Mouse (Mus musculus): Measurements from ENCODE around the gene Zfp119b.

The Zfp119b gene

DNA sequence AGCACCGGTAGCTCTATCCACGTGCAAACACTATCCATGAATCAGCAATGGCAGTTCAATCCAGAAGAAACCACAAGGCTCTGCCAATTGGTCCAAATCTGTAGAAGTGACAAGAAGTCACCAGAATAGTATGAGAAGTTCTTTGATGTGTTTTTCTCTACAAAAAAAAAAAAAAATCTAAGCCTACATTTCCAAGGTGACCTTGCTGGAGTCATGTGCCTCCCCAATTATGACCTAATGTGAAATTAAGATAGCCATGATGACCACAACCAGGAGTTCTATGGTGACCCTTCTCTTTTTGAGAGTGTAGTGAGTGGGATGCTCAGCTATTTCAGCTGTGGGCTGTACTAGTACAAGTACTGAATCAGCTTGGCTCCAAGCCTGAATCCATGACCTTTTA, at the start of gene Zfp119b:
Zfp119b (minus strand) TSS at position 101 of the 400 bp plus-strand sequence.
- ChIA-PET POLR2A (interaction anchor here in 3 of 4 experiments (0.6 to 2.4 kb wide), 7 partner anchors 9 to 275 kb away, joined by 3 to 11 read pairs (median 4); partner anchors contain the start of genes Yju2 (in 3 of the 3), Chaf1a (in 1 of the 3) and Sh3gl1 (in 1 of the 3)), CTCF (interaction anchor here in 2 of 4 experiments (0.7 to 1.4 kb wide), 3 partner anchors 10 to 247 kb away, joined by 3 to 6 read pairs (median 3); partner anchors contain the start of gene Yju2 (in 1 of the 2))

DNA sequence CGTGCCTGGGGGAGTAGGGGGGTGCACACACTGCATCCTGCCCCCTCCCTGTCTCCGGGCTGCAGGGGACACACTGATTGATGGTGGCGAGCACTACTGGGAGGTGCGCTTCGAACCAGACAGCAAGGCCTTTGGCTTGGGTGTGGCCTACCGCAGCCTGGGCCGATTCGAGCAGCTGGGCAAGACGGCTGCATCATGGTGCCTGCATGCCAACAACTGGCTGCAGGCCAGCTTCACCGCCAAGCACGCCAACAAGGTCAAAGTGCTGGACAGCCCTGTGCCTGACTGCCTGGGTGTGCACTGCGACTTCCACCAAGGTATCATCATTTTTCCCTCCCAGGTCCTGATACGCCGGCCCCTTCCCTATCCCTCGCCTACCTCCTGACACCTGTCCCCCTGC, 46.7 kb upstream of the Zfp119b start:
- CTCF ChIA-PET = interaction anchor here (0.5 to 2.1 kb wide), 9 partner anchors 15 to 337 kb away, joined by 3 to 11 read pairs (median 4); no protein-coding TSS in a partner anchor

DNA sequence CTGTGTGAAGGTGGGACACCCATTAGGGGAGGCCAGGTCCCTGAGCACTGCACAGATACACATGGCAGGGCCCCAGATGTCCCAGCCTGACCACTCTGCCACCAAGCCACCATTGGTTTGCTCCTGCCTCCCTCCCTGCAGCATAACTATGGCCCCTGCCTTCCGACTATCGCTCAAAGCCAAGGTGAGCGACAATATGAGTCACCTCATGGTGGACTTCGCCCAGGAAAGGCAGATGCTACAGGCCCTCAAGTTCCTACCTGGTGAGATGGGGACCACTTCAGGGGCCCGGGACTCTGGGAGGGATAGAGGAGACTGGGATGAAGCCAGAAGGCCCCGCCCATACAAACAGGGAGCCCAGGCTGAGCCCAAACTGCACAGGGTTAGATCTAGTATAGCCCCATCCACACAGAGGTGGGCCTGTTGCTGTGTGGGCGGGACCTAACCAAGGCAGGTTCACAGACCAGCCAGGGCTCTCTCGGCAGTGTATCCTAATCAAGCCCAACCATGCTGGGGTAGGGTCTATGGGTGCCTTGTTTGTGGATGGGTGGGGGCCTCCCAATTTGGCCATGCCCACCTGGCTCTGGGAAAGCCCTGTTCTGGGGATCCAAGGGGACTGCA, 41.1 kb upstream of the Zfp119b start:
- ChIA-PET CTCF (interaction anchor here in 1 of 4 experiments (0.7 kb wide), 1 partner anchor 141 kb away, joined by 3 read pairs; no protein-coding TSS in a partner anchor), POLR2A (interaction anchor here in 2 of 4 experiments (0.7 to 1.0 kb wide), 3 partner anchors 19 to 31 kb away, joined by 3 read pairs; no protein-coding TSS in a partner anchor)

More for the DNA sequence above, 46.7 kb upstream of the Zfp119b start:
- POLR2A ChIA-PET = interaction anchor here in 2 of 4 experiments (0.9 to 2.3 kb wide), 10 partner anchors 13 to 83 kb away, joined by 3 to 16 read pairs (median 3); partner anchors contain the start of genes Hdgfl2 (in 1 of the 2), Sh3gl1 (in 1 of the 2) and Yju2 (in 1 of the 2)

DNA sequence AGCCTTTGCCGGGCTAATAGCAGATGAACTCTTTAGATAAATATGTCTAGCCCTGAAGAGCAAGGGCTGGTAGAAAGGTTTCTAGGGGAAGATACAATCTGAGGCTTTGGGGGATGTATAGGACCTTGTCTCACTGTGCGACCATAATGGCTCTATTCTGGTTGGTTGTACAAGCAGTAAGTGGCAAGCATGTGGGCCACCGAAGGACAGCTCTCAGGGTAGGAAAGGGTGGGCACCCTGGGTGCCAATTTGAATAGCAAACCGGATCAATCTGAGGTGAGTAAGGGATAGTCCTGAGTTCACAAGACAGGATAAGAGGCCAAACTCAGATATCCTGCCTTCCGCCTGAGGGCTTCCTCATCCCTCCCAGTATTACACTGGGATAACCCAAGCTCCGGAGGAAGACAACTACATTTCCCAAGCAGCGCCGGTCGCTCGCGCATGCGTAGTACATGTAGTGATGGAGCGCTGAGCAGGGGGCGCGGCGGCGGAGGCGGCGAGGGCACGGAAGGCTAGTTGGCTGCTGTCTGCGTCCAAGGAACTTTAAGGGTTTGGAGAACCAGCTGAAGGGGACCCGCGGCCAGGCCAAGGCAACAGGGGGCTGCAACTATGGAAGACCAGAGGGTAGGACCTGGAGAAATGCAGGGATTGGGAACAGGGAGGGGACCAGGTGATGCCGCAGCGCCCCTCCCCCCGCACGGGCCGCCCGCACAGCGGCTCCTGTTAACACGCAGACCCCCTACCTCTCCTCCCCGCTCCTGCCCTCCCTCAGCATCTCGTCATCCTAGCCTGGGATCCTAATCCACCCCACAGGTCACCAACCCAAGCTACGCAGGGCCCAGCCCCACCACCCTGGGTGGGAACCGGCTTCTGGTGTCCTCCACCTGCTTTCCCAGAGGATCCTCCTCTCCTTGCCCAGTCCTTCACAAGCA, 37.0 kb upstream of the Zfp119b start, which contains the start of gene Fsd1:
Fsd1 (plus strand) TSS at position 480 of the 932 bp plus-strand sequence.
- POLR2A ChIA-PET = interaction anchor here in 3 of 4 experiments (0.6 to 3.4 kb wide), 16 partner anchors 10 to 106 kb away, joined by 3 to 17 read pairs (median 4); partner anchors contain the start of genes Ebi3 (in 1 of the 3), Sh3gl1 (in 1 of the 3) and Yju2 (in 1 of the 3)
- CTCF ChIA-PET = interaction anchor here in 3 of 4 experiments (0.5 to 2.5 kb wide), 7 partner anchors 10 to 139 kb away, joined by 3 to 13 read pairs (median 5); partner anchors contain the start of gene Sh3gl1 (in 2 of the 3)

DNA sequence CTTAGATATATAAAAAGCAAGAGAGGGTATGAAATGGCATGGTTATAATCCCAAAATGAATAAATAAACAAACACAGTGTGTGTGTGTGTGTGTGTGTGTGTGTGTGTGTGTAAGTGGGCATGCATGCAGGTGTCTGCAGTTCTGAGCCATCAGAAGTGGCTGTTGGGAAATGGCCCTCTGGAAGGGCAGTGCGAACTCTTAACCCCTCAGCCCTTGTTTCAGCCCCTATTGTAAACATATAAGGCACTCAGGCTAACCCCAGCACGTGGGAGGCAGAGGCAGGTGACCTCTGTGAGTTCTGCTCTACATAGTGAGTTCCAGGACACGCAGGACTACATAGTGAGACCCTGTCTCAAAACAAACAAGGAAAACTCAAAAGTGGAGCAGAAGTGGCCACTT, 28.0 kb upstream of the Zfp119b start:
- CTCF ChIA-PET = interaction anchor here in 3 of 4 experiments (0.6 to 2.6 kb wide), 13 partner anchors 11 to 1074 kb away, joined by 3 to 35 read pairs (median 9); partner anchors contain the start of genes Sh3gl1 (in 2 of the 3), Ebi3 (in 1 of the 3) and Ubxn6 (in 1 of the 3)

DNA sequence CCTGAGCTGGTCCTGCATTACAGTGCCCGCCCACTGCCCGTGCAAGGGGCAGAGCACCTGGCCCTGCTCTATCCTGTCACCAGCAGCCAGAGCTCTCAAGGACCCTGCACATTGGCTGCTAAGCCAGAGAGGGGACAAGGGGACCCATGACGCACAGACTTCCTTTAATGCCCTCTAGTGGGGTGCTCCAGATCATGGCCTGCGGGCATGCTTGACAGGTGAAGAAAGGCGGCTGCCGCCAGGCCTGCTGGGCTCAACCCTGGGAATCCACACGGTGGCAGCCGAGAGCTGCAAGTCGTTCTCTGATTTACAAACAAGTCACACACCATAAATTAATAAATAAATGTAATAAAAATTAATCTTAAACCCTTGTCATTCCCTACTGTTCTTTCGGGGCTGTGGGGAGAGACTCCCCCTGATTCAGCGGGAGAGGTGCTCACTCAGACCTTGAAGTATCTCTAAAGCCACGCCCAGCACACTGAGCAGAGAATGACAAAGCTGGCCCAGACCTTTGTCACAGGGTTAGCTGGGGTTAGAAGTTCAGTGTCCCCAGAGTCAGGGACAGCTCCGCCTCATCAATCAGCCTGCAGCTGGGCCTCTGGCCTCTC, 27.1 kb upstream of the Zfp119b start:
- CTCF ChIA-PET = interaction anchor here (0.5 to 2.0 kb wide), 57 partner anchors 9 to 449 kb away, joined by 3 to 35 read pairs (median 4); partner anchors contain the start of genes Sh3gl1 (in 3 of the 4), Fsd1 (in 2 of the 4), Hdgfl2 (in 2 of the 4) and Chaf1a (in 1 of the 4)
- POLR2A ChIA-PET = interaction anchor here (0.6 to 1.9 kb wide), 34 partner anchors 9 to 315 kb away, joined by 3 to 18 read pairs (median 4); partner anchors contain the start of genes Chaf1a (in 2 of the 4), Ebi3 (in 2 of the 4), Fsd1 (in 2 of the 4) and Hdgfl2 (in 2 of the 4)

More for the DNA sequence above, 28.0 kb upstream of the Zfp119b start:
- POLR2A ChIA-PET = interaction anchor here in 3 of 4 experiments (0.8 to 1.7 kb wide), 10 partner anchors 9 to 314 kb away, joined by 3 to 9 read pairs (median 5); partner anchors contain the start of genes Fsd1 (in 1 of the 3), Hdgfl2 (in 1 of the 3) and Yju2 (in 1 of the 3)

DNA sequence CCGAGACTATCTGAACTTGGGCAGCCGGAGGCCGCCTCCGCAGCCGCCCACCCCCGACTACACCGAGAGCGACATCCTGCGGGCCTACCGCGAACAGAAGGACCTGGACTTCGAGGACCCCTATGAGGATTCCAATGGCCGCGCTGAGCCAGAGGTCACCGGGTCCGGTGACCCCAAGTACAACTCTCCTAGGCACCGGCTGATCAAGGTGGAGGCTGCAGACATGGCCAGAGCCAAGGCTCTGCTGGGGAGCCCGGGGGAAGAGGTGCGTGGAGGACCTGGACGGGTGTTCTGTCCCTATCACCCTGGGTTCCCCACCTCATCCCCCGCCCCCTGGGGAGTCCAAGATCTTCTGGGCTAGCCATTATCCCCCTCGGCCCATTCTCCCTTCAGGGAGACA, 22.2 kb upstream of the Zfp119b start:
- POLR2A ChIA-PET = interaction anchor here in 3 of 4 experiments (0.6 to 2.9 kb wide), 7 partner anchors 9 to 82 kb away, joined by 3 to 11 read pairs (median 4); partner anchors contain the start of genes Chaf1a (in 1 of the 3) and Yju2 (in 1 of the 3)
- CTCF ChIA-PET = interaction anchor here in 2 of 4 experiments (1.0 to 2.0 kb wide), 2 partner anchors 13 to 14 kb away, joined by 3 to 5 read pairs; partner anchors contain the start of gene Yju2 (in 1 of the 2)

DNA sequence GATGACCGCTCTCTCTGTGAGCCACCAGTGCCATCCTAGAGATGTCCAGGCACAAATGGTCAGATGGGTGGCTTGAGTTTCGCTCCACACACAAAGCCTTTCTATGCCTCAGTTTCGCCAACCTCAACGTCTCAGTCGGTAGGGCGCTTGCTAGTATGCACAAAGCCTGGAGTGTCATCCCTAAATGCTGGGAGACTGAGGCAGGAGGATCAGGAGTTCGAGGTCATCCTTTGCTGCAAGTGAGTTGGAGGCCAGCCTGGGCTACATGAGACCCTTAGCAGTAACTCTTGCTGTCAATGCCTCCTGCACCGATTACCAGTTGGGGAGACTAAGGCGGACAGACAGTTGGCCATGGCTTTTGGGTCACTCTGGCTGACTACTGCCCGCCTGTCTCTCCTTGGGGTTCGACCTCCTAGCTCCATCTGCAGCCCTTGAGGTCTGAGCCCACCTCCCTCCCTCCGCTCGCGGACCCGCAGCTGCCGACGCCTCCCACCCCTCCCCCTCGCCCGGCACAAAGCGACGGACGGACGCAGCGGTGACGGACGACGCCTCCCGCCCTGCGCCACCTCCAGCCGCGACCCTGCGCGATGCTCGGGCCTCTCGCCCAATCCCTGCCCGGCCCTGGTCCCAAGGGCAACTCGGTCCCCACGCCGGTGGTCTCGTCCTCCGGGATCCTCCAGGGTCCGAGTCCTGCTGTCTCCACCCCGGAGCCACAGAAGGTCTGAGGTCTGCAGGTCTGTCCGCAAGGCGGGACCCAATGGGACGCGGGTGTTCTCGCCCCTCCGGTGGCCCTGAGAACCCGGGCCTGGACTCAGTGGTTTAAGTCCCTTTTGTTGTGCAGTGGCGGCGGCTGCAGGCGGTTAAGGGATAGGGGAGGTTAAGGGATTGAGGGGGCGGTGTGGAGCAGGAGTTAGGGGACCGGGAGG, 20.9 kb upstream of the Zfp119b start, which contains the start of gene Shd:
Shd (plus strand) TSS at position 502 of the 926 bp plus-strand sequence.
- POLR2A ChIA-PET = interaction anchor here in 3 of 4 experiments (0.7 to 2.9 kb wide), 13 partner anchors 11 to 363 kb away, joined by 3 to 11 read pairs (median 4); partner anchors contain the start of genes Yju2 (in 3 of the 3) and Chaf1a (in 1 of the 3)
- CTCF ChIA-PET = interaction anchor here in 2 of 4 experiments (1.0 to 2.0 kb wide), 2 partner anchors 11 to 13 kb away, joined by 3 to 5 read pairs; partner anchors contain the start of gene Yju2 (in 1 of the 2)

DNA sequence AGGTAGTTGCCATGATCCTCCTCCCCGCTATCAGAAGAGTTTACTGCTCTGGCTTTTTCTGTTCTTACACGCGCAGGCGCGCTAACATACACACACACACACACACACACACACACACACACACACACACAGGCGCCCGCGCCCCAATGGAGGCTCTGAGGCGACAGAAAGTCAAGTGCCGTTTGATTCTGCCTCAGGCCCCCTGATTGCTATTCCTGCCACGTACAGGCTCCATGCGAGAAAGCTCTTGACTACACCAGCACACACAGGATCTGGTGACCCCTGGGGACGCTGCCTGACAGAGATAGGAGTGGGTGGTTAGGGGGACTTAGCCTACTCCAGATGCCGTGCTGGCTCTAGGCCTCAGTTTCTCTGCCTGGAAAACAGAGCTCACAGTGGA, 20.3 kb upstream of the Zfp119b start:
- ChIA-PET POLR2A (interaction anchor here in 3 of 4 experiments (0.7 to 2.9 kb wide), 11 partner anchors 10 to 364 kb away, joined by 3 to 11 read pairs (median 4); partner anchors contain the start of gene Yju2 (in 3 of the 3)), CTCF (interaction anchor here in 1 of 4 experiments (2.0 kb wide), 1 partner anchor 12 kb away, joined by 5 read pairs; no protein-coding TSS in a partner anchor)

DNA sequence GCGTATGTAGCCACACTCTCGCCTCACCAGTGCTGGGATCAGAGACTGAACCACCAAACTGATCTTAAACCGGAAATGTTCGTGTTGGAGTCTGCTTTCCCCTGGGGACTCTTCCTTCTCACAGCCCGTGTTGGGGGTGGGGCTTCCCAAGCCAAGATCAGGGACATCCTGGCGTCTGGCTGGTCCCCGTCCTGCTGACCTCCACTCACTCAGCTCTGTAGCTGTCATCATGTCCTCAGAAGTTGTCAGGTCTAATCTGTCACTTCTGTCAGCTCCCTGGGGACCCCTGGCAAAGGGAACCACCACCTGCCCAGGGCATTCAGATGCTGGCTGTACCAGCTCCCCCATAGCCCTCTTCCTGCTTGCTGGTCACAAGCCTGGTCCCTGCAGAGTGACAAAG, 18.9 kb upstream of the Zfp119b start:
- ChIA-PET POLR2A (interaction anchor here in 2 of 4 experiments (1.2 to 1.3 kb wide), 3 partner anchors 9 to 111 kb away, joined by 3 to 9 read pairs (median 3); partner anchors contain the start of gene Yju2 (in 1 of the 2)), CTCF (interaction anchor here in 1 of 4 experiments (1.1 to 1.3 kb wide), 2 partner anchors 9 to 382 kb away, joined by 3 read pairs; partner anchors contain the start of gene Yju2)

DNA sequence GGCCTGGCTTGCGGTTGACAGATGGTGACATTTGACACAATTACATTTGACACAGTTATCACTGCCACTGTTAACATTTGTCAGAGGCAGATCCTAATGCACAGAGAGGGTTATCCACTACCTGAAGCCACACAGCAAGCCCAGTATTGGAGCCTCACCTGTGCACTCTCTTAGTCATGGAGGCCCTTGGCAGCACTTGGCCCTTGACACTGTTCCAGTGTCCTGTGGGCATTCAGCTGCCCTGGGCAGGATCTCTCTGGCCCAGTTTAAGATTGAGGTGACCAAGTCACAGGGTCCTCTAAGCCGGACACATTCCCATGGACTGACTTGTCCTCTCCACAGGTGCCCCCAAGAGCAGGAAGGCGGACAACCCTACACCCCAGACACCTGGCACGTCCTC, 17.9 kb upstream of the Zfp119b start:
- ChIA-PET POLR2A (interaction anchor here in 2 of 4 experiments (0.7 to 1.6 kb wide), 13 partner anchors 8 to 323 kb away, joined by 3 to 6 read pairs (median 3); partner anchors contain the start of genes Ebi3 (in 1 of the 2), Hdgfl2 (in 1 of the 2), Sh3gl1 (in 1 of the 2) and Yju2 (in 1 of the 2)), CTCF (interaction anchor here in 3 of 4 experiments (0.6 to 1.6 kb wide), 3 partner anchors 9 to 76 kb away, joined by 3 to 5 read pairs (median 4); no protein-coding TSS in a partner anchor)

DNA sequence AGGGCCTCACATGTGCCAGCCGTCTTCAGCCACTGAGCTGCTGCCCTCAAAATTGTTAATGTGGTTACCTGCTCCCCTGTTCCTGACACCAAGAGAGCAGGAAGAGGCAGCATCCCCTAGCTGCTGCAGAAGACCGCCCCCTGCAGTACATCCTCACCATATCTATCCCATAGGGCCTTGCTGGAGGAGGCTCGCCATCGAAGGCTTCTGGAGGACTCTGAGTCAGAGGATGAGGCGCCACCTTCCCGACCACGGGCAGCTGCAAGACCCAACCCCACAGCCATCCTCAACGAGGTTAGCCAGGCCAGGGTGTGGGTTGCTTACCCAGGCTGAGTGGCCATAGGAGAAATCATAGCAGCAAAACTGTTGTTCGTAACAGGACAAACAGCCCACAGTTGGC, 15.7 kb upstream of the Zfp119b start:
- POLR2A ChIA-PET = interaction anchor here in 2 of 4 experiments (0.7 to 2.5 kb wide), 3 partner anchors 9 to 71 kb away, joined by 4 to 14 read pairs (median 5); partner anchors contain the start of gene Sh3gl1 (in 1 of the 2)
- CTCF ChIA-PET = interaction anchor here in 2 of 4 experiments (0.5 to 1.1 kb wide), 4 partner anchors 9 to 263 kb away, joined by 3 read pairs; no protein-coding TSS in a partner anchor

DNA sequence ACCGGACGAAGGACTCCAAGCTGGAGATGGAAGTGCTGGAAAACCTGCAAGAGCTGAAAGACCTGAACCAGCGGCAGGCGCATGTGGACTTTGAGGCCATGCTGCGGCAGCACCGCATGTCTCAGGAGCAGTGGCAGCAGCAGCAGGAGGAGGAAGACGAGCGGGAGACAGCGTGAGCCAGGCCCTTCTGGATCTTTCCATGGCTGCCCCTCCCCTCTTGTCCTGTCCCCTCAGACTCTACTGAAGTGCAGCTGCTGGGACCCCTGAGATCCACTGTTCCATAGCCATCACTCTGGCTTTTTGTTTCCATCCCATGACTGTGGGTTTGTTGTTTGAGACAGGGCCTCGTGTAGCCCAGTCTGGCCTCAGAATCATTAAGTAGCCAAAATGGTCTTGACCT, 15.2 kb upstream of the Zfp119b start:
- ChIA-PET POLR2A (interaction anchor here in 2 of 4 experiments (0.7 to 2.5 kb wide), 4 partner anchors 9 to 115 kb away, joined by 3 to 14 read pairs (median 4); partner anchors contain the start of genes Hdgfl2 (in 1 of the 2) and Sh3gl1 (in 1 of the 2)), CTCF (interaction anchor here in 2 of 4 experiments (0.9 to 1.1 kb wide), 3 partner anchors 8 to 262 kb away, joined by 3 read pairs; no protein-coding TSS in a partner anchor)

DNA sequence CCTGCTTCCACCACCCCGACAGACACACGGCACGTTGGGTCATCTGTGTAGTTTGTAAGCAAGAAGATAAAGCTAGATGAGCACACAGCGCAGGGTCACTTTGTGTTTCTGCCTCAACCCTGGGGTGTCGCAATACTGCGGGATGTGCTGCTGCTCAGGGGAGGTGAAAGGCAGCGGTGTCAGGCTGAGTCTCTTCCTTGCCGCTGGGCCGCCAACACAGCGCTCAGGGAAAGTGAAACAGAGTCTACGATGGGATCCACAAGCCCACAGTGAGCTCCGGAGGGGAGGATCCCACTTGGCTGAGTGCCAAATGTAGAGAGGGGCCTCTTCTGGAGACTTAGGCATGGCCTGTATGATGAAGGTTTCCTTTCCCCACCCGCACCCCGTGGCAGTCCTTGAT, 13.9 kb upstream of the Zfp119b start:
- POLR2A ChIA-PET = interaction anchor here in 3 of 4 experiments (0.6 to 2.5 kb wide), 20 partner anchors 8 to 499 kb away, joined by 3 to 14 read pairs (median 4); partner anchors contain the start of genes Chaf1a (in 1 of the 3), Ebi3 (in 1 of the 3), Hdgfl2 (in 1 of the 3) and Sh3gl1 (in 1 of the 3)
- CTCF ChIA-PET = interaction anchor here in 1 of 4 experiments (0.5 kb wide), 1 partner anchor 162 kb away, joined by 5 read pairs; no protein-coding TSS in a partner anchor
